Mouse (Mus musculus) B cell, adult 67 days (primary cell): Measurements from ENCODE around the gene Insig1. TPM values are rescaled to one million over a fixed set of nuclear protein-coding genes. Genes with fewer than 3 reads are reported as not detected.

Experiments
- total RNA-seq, 2 experiments: library from RNA; stranded (reverse); gene quantifications; 4 replicates each; pipeline ENCODE4 v1.2.4; 2023

Gene Insig1
- total RNA-seq: 10 to 100 TPM; 76.0 to 90.7 TPM

DNA sequence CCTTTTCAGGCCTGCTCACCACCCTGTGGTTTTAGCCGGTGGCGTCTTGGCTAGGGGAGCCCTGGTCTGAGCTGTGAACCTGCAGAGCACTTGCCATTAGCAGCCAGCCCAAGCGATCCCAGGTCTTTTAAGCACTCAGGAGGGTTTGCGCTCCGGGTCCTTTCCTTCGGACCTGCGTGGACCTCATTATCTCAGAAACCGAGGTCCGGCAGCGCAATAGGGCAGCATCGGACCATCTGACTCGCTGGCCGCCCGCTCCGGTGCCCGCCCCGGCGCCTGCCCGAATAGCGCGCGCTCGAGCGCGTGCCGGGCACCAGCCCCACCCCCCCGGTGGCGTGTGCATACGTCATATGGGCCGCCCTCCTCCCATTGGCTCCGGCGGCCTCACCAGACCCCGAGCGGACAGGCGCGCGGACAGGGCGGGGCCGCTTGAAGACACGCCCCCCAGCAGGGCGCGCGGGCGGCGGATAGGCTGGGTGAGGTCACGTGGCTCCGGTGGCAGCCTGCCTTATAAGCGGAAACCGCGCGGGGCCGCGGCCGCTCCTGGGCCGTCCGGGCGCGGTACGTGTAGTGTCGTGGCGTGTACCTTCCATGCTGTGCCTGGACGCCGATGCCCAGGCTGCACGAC lies at the start of gene Insig1:
Gene Insig1, plus strand, starts transcription at position 536 of the 628 bp plus-strand sequence.

Other genes starting within 250 kb of the Insig1 start
- gene Htr5a, start 229.2 kb upstream of the Insig1 start, total RNA-seq: not detected
- not detected for gene En2, start 94.3 kb downstream of the Insig1 start, total RNA-seq
- not detected for gene Cnpy1, start 174.4 kb downstream of the Insig1 start, total RNA-seq
- gene Rbm33, start 245.8 kb downstream of the Insig1 start, total RNA-seq: 100 to 1,000 TPM; 163 to 171 TPM